Mouse (Mus musculus): Measurements from ENCODE around the gene Sema4d.

Gene Sema4d

GRCm38 (mm10) chr13:51778351-51778982 lies 15.1 kb downstream of the Sema4d start:
- DNase-seq (ENCODE audit: low spot score in 2 of 2) = peak; percentile 69 to 75

- peak in 1 of 2 experiments; percentile 31 for DNase-seq (ENCODE audit: low spot score in 2 of 2)
These were observed 15.7 kb downstream of the Sema4d start for GRCm38 (mm10) chr13:51777738-51778274.

- DNase-seq (ENCODE audit: low spot score in 2 of 2) = peak; percentile 53 to 59
These were observed 16.4 kb downstream of the Sema4d start for GRCm38 (mm10) chr13:51777048-51777737.

GRCm38 (mm10) chr13:51776160-51776737 lies 17.3 kb downstream of the Sema4d start:
- no peak for DNase-seq (ENCODE audit: low spot score in 2 of 2)

GRCm38 (mm10) chr13:51771802-51772206 lies 21.7 kb downstream of the Sema4d start:
- DNase-seq (ENCODE audit: low spot score in 2 of 2) = peak; percentile 59 to 63

GRCm38 (mm10) chr13:51770647-51771427 lies 22.7 kb downstream of the Sema4d start:
- DNase-seq (ENCODE audit: low spot score in 2 of 2) = no peak

GRCm38 (mm10) chr13:51767991-51768761 lies 25.4 kb downstream of the Sema4d start:
- DNase-seq (ENCODE audit: low spot score in 2 of 2) = no peak

- no peak for DNase-seq (ENCODE audit: low spot score in 2 of 2)
These were observed 26.0 kb downstream of the Sema4d start for GRCm38 (mm10) chr13:51767513-51767912.

- DNase-seq (ENCODE audit: low spot score in 2 of 2) = no peak
These were observed 26.8 kb downstream of the Sema4d start for GRCm38 (mm10) chr13:51766756-51767155.

- no peak for DNase-seq (ENCODE audit: low spot score in 2 of 2)
These were observed 28.2 kb downstream of the Sema4d start for GRCm38 (mm10) chr13:51765369-51765768.

- no peak for DNase-seq (ENCODE audit: low spot score in 2 of 2)
These were observed 30.4 kb downstream of the Sema4d start for GRCm38 (mm10) chr13:51763019-51763698.

- no peak for DNase-seq (ENCODE audit: low spot score in 2 of 2)
These were observed 32.2 kb downstream of the Sema4d start for GRCm38 (mm10) chr13:51761186-51761813.

GRCm38 (mm10) chr13:51759256-51759987 lies 34.1 kb downstream of the Sema4d start:
- DNase-seq (ENCODE audit: low spot score in 2 of 2) = no peak

- no peak for DNase-seq (ENCODE audit: low spot score in 2 of 2)
These were observed 35.1 kb downstream of the Sema4d start for GRCm38 (mm10) chr13:51758428-51758827.

- DNase-seq (ENCODE audit: low spot score in 2 of 2) = no peak
These were observed 36.4 kb downstream of the Sema4d start for GRCm38 (mm10) chr13:51757099-51757498.

- DNase-seq (ENCODE audit: low spot score in 2 of 2) = no peak
These were observed 37.0 kb downstream of the Sema4d start for GRCm38 (mm10) chr13:51756563-51756962.

GRCm38 (mm10) chr13:51756019-51756418 lies 37.5 kb downstream of the Sema4d start:
- no peak for DNase-seq (ENCODE audit: low spot score in 2 of 2)

- no peak for DNase-seq (ENCODE audit: low spot score in 2 of 2)
These were observed 38.0 kb downstream of the Sema4d start for GRCm38 (mm10) chr13:51755584-51755983.

GRCm38 (mm10) chr13:51754559-51755126 lies 38.9 kb downstream of the Sema4d start:
- no peak for DNase-seq (ENCODE audit: low spot score in 2 of 2)
